Mouse (Mus musculus) monocyte, adult 5-6 weeks (primary cell): ENCODE measurements at regions not wholly inside any gene's neighbourhood (a gene's known extent, or its start where the extent isn't known, plus 50 kb on each side); places are given as distances from the start of the nearest gene placed in this dataset.
"Not testable (repeated sequence)": the region's sequence is repeated elsewhere in the genome, so short reads cannot be mapped to it uniquely, and the experiment has no call there.

Source experiments
- ATAC-seq: fragments of 153-309, 156-312 bp; replicated peaks from 2 replicates; pipeline ENCODE4 v1.8.0; 2017; ENCODE audit warnings: mild to moderate bottlenecking; ENCODE audit not compliant: low TSS enrichment, insufficient number of reproducible peaks, severe bottlenecking, poor library complexity, low FRiP score

DNA sequence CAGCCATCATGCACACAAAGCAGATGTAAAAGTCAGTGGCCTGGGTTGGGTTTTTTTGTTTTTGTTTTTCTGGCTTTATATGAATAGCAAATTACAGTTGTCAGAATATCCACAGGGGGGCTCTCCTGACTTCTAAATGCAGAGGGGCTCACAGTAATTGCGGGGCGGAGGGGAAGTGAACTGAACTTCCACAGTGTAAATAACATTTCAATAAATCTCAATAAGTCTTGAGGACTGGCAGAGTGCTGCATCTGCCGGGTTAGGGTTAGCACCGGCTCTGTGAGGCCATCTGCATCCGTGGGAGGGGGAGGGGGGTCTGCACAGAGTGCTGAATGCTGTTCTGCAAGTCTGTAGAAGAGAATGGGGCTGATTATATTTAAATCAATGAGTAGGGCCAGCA is 50.3 kb upstream of the Arl4c start:
- ATAC-seq: no peak

DNA sequence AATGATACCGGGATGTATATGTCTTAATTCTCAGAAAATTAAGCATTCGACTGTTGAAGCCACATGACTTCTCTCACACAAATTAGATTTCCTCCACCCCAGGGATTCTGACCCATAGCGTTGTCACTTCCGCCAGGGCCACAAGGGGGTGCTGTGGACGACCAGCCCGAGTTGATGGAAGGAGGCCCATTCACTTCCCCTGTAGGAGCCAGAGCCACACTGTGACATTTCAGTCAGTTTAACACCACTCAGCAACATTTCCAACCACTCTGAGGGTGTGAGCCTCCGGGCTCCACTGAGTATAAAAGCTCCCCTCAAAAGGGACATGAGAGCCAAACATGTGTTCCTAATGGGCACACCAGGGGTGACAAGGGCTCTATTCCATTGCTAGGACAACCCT is 54.6 kb upstream of the Arl4c start:
- no peak for ATAC-seq

DNA sequence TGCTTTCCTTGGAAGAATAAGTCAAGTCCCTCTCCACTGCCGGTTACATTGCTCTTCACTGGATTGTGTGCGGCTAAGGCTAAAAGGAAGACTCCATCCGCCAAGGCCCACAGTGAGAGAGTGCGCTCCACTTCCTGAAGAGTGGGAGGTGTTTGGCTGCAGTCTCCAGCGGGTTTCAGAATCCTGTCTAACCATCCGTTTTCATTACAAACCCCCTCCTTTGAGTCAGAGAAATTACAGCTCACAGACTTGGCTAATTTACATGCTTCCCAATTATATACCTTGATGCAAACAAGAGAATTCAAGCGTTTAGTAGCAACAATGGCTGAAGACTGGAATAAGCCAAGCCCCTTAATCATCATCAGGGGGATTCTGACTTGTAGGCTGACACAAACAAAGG is 55.1 kb upstream of the Arl4c start:
- ATAC-seq: no peak

DNA sequence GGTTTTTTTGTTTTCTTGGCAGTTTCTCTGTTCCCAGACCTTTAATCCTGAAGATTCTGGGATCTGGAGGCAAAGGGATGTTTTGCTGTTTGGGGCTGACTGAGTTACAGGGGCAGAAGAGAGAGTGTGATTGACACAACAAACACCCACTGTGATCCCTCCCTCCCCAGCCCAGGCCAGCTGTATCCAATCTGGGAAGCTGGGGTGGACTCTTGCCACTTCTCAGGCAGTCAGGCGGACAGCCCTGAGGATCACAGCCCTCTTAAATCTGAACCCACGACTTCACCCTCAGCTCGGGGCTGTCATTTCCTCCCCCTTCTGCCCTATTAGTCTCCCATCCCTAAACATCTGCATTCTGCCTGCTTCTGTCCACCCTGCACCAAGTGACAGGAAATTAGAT is 55.7 kb upstream of the Arl4c start:
- ATAC-seq: no peak

DNA sequence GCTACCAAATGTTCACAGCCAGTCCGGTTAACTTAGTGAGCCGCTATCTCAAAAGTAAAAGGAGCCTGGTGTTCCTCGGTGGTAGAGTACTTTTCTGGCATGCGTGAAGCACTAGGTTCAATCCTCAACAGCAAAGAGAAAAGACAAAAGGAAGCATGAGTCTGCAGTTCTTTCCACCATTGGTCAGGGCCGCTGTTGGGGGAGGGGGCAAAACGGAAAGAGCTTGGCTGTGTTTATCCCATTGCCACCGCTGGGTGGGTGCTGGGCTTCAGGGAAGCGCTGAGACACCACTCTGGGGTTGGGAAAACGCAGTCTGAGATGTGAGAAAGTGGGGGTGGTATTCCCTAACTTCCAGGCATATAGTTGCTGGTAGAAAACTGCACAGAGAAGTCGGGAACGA is 58.6 kb upstream of the Arl4c start:
- no peak for ATAC-seq

- no peak for ATAC-seq
These were observed 59.1 kb upstream of the Arl4c start for GRCm38 (mm10) chr1:88761121-88761520.

DNA sequence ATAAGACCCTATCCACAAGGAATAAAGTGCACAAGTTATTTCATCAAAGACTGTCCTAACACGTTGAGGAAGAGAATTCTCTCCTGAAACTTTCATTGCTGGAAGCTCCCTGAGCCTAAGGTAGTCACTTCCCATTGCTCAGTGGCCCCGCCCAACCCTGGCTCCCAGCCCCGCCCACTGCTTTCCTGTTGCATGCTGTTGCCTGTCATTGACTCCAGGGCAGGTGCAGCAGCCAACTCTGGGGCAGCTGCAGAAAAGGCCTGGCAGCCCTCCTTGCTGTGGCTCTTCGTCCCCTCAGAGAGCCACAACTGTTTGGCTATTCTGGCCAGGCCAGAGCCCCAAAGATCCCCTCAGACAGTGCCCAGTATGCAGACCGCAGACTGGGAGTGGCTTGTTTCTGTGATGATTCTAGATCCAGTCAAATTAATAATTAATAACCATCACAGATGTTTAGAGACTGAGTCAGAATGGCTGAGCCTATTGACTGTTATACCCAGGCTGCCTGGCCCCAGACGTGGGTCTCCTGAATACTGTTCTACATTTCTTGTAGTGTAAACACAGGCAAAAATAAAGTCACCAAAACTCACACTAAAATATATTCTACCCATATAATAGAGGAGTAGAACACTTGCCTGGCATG is 61.8 kb upstream of the Arl4c start:
- no peak for ATAC-seq

DNA sequence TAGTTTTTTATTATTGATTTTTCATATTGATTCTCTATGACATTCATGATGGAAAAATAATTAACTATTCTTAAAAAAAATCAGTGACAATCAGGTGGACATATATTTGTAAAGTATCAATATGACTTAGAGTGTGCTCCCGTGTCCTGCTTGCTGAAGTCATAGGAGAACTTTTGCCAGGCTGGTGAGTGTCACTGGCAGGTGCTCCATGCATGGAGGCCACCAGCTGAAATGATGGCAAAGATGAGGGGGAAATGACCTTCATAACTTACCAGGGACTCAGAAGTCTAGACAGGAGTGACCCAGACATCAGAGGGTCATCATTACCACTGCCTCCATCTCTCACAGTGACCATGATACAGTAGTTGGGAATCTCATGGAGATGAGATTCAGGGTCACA is 62.5 kb upstream of the Arl4c start:
- ATAC-seq: no peak

DNA sequence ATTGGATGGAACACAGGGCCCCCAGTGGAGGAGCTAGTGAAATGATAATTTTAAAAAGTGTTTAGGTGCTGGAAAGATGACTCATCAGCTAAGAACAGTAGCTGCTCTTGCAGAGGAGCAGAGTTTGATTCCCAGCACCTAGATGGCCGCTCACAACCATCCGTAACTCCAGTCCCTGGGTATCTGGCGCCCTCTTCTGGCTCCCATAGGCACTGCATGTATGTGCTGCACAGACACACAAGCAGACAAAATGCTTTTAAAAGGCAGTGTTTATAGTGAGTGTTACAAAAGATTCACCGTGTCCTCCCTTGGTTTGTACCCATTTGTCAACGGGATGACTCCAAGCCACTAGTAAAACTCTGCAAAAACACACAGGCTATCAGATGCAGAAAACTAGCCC is 75.0 kb upstream of the Arl4c start:
- no peak for ATAC-seq

GRCm38 (mm10) chr1:88780262-88780661 is 78.2 kb upstream of the Arl4c start:
- ATAC-seq: no peak

GRCm38 (mm10) chr1:88783083-88783482 is 81.1 kb upstream of the Arl4c start:
- no peak for ATAC-seq

GRCm38 (mm10) chr1:88784866-88785620 is 83.0 kb upstream of the Arl4c start:
- no peak for ATAC-seq

- no peak for ATAC-seq
These were observed 84.0 kb upstream of the Arl4c start for GRCm38 (mm10) chr1:88786066-88786465.

DNA sequence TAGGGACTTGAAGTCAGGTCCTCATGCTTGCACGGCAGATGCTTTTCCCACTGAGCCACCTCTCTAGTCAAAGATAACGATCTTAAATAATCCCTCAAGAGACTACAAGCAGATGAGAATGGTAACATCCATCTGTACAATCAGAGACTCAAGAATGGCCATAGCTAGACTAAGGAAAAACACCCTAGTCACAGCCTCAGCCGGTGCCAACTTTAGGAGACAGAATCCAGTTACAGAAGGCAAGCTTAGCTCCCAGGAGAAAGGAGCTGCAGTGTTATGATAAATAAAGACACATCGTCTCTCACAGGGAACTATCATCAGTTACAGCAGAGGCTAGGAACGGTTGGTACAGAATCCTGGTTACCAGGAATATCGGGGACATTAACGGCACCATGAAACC is 88.7 kb upstream of the Arl4c start:
- no peak for ATAC-seq

DNA sequence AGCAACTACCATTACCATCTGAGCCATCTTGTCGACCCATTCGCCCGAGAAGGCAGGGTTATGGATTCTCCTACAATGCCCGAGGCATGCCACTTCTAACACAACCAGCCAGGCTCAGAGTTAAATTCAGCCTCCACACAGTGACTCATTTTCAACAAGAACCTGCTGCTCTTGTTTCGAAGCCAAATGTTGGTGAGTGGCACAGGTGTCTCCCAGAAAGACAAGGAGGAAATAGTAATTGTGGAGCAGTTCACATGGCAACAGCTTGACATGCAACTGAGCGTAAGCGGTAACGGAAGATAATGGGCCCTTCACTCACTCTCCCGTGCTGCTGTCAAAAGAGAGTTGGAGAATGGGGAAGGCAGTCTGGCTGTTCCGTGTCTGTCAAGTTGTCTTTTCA is 92.9 kb upstream of the Arl4c start:
- ATAC-seq: no peak

DNA sequence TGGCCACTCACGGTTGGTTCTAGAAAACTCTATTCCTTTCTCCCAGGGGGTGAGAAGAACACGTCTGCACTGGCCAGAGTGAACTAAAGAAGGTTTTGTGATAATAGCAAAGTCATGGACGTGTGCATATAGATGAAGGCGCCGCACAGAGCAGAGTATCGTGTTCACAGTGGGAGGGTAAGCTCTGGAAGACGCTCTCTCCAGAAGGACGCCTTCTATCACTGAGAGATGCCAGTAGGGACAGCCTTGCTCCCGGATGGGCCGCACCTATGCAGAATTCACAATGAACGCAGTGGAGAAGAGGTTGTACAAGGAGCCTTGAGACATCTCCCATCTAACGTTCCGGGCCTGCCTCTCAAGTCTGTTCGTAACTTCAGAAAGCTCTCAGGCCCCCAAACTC is 96.5 kb upstream of the Arl4c start:
- no peak for ATAC-seq

DNA sequence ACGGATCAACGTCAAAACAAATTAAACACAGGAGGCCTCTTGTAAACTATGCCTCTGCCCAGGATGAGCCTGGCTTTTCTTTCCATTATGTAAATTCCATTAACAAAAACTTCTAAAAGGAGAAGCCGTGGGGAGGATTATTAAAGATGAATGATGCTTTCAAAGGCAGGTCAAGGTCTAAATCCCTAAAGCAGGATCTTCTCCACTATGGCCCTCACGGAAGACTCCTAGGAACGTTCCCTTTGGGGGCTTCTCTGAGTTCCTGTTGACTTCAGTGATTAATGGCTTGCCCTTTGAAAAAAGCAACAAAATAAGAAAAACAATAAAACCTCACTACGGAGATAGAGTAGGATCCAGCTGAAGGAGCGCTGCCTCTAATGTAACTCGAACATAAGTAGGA is 96.9 kb upstream of the Arl4c start:
- no peak for ATAC-seq

DNA sequence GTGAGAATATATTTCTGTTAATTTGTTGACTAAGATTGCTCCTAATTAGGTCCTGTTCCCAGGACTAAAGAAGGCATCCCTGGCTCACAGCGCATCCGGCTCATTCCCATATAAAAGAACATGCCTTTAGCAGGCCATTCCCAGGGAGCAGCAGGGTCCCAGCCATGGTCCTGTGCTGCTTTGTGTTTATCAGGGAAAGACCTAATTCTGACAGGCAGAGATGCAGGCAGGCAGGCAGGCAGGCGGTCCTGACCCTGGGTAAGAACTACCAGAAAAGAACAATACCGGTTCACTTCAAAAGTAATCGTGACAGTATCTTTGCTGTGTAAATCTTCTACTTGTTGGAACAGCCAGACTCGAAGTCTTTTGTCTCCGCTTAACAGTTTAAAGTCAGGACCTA is 97.3 kb upstream of the Arl4c start:
- ATAC-seq: no peak

DNA sequence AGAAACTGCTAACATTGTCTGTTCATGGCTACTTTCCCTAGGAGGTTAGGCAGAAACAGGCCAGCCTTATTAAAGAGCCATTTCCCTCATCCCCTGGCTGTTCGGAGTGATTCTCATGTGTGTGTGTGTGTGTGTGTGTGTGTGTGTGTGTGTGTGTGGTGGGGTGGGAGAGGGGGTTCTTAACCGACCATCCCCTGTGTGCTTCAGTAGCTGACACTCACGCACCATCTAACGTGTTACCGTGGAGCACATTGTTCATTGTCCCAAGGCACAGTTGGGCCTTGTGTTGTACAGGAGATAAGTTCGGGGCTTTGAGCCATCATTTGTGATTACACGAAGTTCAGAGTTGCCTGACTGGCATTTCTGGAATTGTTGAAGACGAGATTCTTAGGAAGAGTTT is 97.8 kb upstream of the Arl4c start:
- no peak for ATAC-seq

DNA sequence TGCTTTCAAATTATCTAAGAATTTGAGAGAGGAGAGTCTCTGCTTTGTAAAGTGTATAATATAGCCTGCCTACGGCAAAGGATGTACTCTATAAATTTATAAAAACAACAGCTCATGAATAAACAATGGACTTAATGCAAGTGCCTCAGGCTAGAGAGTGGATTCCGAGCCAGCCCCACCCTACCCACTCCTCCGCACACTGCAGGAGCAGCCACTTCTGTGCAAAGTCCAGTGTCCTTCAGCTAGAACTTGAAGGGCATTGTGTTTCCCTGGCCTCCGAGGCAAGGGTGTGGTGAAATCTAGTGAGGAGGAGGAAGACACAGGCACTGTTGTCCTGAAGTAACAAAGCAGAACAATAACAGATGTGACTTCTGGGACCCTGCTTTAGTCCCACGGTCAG is 98.4 kb upstream of the Arl4c start:
- no peak for ATAC-seq

DNA sequence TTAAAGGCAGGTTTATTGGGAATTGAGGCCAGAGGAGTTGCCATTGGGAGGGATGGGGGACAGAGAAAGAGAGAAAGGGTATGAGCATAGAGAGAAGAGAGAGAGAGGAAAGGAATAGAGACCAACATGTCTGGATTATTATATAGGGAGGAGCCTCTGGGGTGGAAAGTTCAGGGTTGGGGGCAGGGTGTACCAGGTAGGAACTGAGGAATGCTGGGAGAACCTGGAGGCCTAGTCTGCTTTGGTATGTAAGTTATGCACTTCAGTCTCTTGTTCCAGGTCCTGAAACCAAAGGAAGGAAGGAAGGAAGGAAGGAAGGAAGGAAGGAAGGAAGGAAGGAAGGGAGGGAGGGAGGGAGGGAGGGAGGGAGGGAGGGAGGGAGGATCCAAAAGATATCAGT is 99.1 kb upstream of the Arl4c start:
- not testable (repeated sequence) for ATAC-seq
